Mouse (Mus musculus) spleen, postnatal 14 days (tissue): Measurements from ENCODE around the gene Cyp27b1.
"Not testable (repeated sequence)": the region's sequence is repeated elsewhere in the genome, so short reads cannot be mapped to it uniquely, and the experiment has no call there.

ENCODE experiments used
- DNase-seq, 2 experiments: peaks; one replicate each; pipeline ENCODE4 v3.0.0; 2021 to 2022; ENCODE audit warnings: low spot score in 2 of 2

The Cyp27b1 gene

GRCm38 (mm10) chr10:127049395-127050118 lies 1.5 kb downstream of the Cyp27b1 start:
- no peak for DNase-seq

- no peak for DNase-seq
These were observed 2.0 kb downstream of the Cyp27b1 start for GRCm38 (mm10) chr10:127050119-127050474.

- no peak for DNase-seq
These were observed 6.6 kb downstream of the Cyp27b1 start for GRCm38 (mm10) chr10:127054646-127055045.

- DNase-seq: no peak
These were observed 7.4 kb downstream of the Cyp27b1 start for GRCm38 (mm10) chr10:127055406-127055805.

- no peak for DNase-seq
These were observed 8.4 kb downstream of the Cyp27b1 start for GRCm38 (mm10) chr10:127056490-127056889.

GRCm38 (mm10) chr10:127058161-127058560 lies 10.1 kb downstream of the Cyp27b1 start:
- DNase-seq: peak; percentile 55 to 72

- DNase-seq: no peak
These were observed 10.7 kb downstream of the Cyp27b1 start for GRCm38 (mm10) chr10:127058708-127059107.

GRCm38 (mm10) chr10:127059174-127059967 lies 11.3 kb downstream of the Cyp27b1 start:
- no peak for DNase-seq

GRCm38 (mm10) chr10:127059968-127060916 lies 12.2 kb downstream of the Cyp27b1 start, which contains the start of gene March9:
Gene March9, minus strand, starts transcription at chr10:127060184.
- DNase-seq: peak; percentile 36 to 45

- DNase-seq: no peak
These were observed 13.0 kb downstream of the Cyp27b1 start for GRCm38 (mm10) chr10:127061085-127061484.

- DNase-seq: no peak
These were observed 13.5 kb downstream of the Cyp27b1 start for GRCm38 (mm10) chr10:127061513-127061912.

- DNase-seq: not testable (repeated sequence)
These were observed 14.1 kb downstream of the Cyp27b1 start for GRCm38 (mm10) chr10:127062101-127062500.

- DNase-seq: no peak
These were observed 14.5 kb downstream of the Cyp27b1 start for GRCm38 (mm10) chr10:127062503-127062902.

- peak; percentile 87 to 89 for DNase-seq
These were observed 15.3 kb downstream of the Cyp27b1 start, which contains the start of gene Cdk4 for GRCm38 (mm10) chr10:127063239-127063872. Gene Cdk4, plus strand, starts transcription at chr10:127063534.

- no peak for DNase-seq
These were observed 16.1 kb downstream of the Cyp27b1 start for GRCm38 (mm10) chr10:127063913-127064870.

GRCm38 (mm10) chr10:127065981-127066380 lies 17.9 kb downstream of the Cyp27b1 start:
- DNase-seq: no peak

- DNase-seq: no peak
These were observed 18.5 kb downstream of the Cyp27b1 start for GRCm38 (mm10) chr10:127066519-127067018.

GRCm38 (mm10) chr10:127068360-127069038 lies 20.4 kb downstream of the Cyp27b1 start:
- DNase-seq: no peak
